Mouse (Mus musculus) forebrain, postnatal 0 days (tissue): ENCODE results near the gene Sipa1l3. TPM values are rescaled to one million over a fixed set of nuclear protein-coding genes. Genes with fewer than 3 reads are reported as not detected.

Experiments used
- ATAC-seq: fragments of 200-750 bp; cut with Nextera tagmentation; 2 replicates; pipeline ENCODE4 v1.8.0; 2017; ENCODE audit warnings: mild to moderate bottlenecking, moderate library complexity
- DNase-seq: peaks from one replicate; pipeline ENCODE4 v3.0.0-alpha.2; 2015
- H3K27ac ChIP-seq: fragments of 300-500 bp; sonication (generic); 2 replicates; pipeline ENCODE4 v1.5.1; 2014; ENCODE audit warnings: low read depth, mild to moderate bottlenecking, antibody characterized with exemption, low read length, moderate library complexity, mixed read lengths
- H3K27me3 ChIP-seq: fragments of 300-500 bp; sonication (generic); 2 replicates; pipeline ENCODE4 v1.6.1; 2014; ENCODE audit warnings: mild to moderate bottlenecking, low read length, mixed read lengths; ENCODE audit not compliant: insufficient read depth
- H3K36me3 ChIP-seq: fragments of 300-500 bp; sonication (generic); 2 replicates; pipeline ENCODE4 v1.6.1; 2014; ENCODE audit warnings: mild to moderate bottlenecking, moderate library complexity; ENCODE audit not compliant: insufficient read depth
- H3K4me1 ChIP-seq: fragments of 300-500 bp; sonication (generic); 2 replicates; pipeline ENCODE4 v1.6.1; 2014; ENCODE audit warnings: antibody characterized with exemption; ENCODE audit not compliant: insufficient read depth
- H3K4me2 ChIP-seq: fragments of 300-500 bp; sonication (generic); 2 replicates; pipeline ENCODE4 v1.6.1; 2014; ENCODE audit warnings: low read depth, mild to moderate bottlenecking, moderate library complexity
- H3K4me3 ChIP-seq: fragments of 300-500 bp; sonication (generic); 2 replicates; pipeline ENCODE4 v1.5.1; 2014; ENCODE audit warnings: low read depth, low read length, mixed read lengths
- H3K9ac ChIP-seq: fragments of 300-500 bp; sonication (generic); 2 replicates; pipeline ENCODE4 v1.6.1; 2014; ENCODE audit warnings: mild to moderate bottlenecking
- H3K9me3 ChIP-seq: fragments of 300-500 bp; sonication (generic); 2 replicates; pipeline ENCODE4 v1.6.1; 2016; ENCODE audit warnings: low read length
- CTCF ChIP-seq: sonication (generic); IDR thresholded peaks from 2 replicates; pipeline ENCODE4 v1.5.1; 2016; ENCODE audit warnings: antibody characterized with exemption, control low read depth, low read depth
- WGBS: fragments of 180-500 bp; shearing (Covaris S2); extraction: QIAGEN DNeasy Blood & Tissue Kit; methylation state at CpG from one replicate; pipeline ENCODE4 v1.1.7; 2014; 5-methylcytosine and 5-hydroxymethylcytosine counted together
- polyA plus RNA-seq: library from polyadenylated mRNA; unstranded; fragments of >200 nt; fragmentation: Nextera tagmentation; extraction: Ambion mirVana; gene quantifications from 2 replicates; pipeline ENCODE4 v1.2.1, GENCODE M21; 2015
- total RNA-seq: library from RNA; depleted of rRNA; stranded (reverse); fragments of >200 nt; gene quantifications from 2 replicates; pipeline ENCODE4 v1.2.3, GENCODE M21; 2014

The Sipa1l3 gene
- total and polyA plus RNA-seq, 2 experiments from 2014 or later: 12.1 to 44.1 TPM

- 91% methylated on average over 13 of the region's 13 CpGs for WGBS
- no peaks in the 10 kb centered on the region for H3K36me3 ChIP-seq
- DNase-seq (no peak), ATAC-seq (no peak)
- H3K27ac ChIP-seq: no peak overlapping the region
- H3K9ac ChIP-seq: no peak overlapping the region
- no peak overlapping the region for H3K4me2 ChIP-seq
- H3K9me3 ChIP-seq: no peaks in the 10 kb centered on the region
- TF ChIP-seq CTCF: no peak
- H3K4me3 ChIP-seq: no peak overlapping the region
- no peaks in the 10 kb centered on the region for H3K4me1 ChIP-seq
- no peaks in the 10 kb centered on the region for H3K27me3 ChIP-seq
Observed at GRCm38 (mm10) chr7:29555051-29555450, 36.6 kb upstream of the Sipa1l3 start.

- H3K9me3 ChIP-seq: no peaks in the 10 kb centered on the region
- no peaks in the 10 kb centered on the region for H3K36me3 ChIP-seq
- H3K4me1 ChIP-seq: no peaks in the 10 kb centered on the region
- H3K27me3 ChIP-seq: no peaks in the 10 kb centered on the region
- no peak overlapping the region for H3K4me2 ChIP-seq
- H3K4me3 ChIP-seq: no peak overlapping the region
- no peak overlapping the region for H3K27ac ChIP-seq
- DNase-seq (no peak), ATAC-seq (no peak)
- WGBS: 70% methylated on average over 3 of the region's 3 CpGs
- TF ChIP-seq CTCF: no peak
- no peak overlapping the region for H3K9ac ChIP-seq
Observed at GRCm38 (mm10) chr7:29550691-29551090, 32.2 kb upstream of the Sipa1l3 start.

- DNase-seq: no peak
- Histone ChIP-seq H3K4me3 (no peak overlapping the region), H3K9me3 (no peaks in the 10 kb centered on the region), H3K4me1 (no peaks in the 10 kb centered on the region), H3K36me3 (no peaks in the 10 kb centered on the region), H3K9ac (no peak overlapping the region), H3K27me3 (no peaks in the 10 kb centered on the region), H3K27ac (no peak overlapping the region), H3K4me2 (no peak overlapping the region)
- 79% methylated on average over 4 of the region's 4 CpGs for WGBS
- no peak for ATAC-seq
- TF ChIP-seq CTCF: no peak
Observed at GRCm38 (mm10) chr7:29541608-29542007, 23.2 kb upstream of the Sipa1l3 start.

GRCm38 (mm10) chr7:29541186-29541585, 22.7 kb upstream of the Sipa1l3 start:
- no peak overlapping the region for H3K9ac ChIP-seq
- no peak for ATAC-seq
- no peaks in the 10 kb centered on the region for H3K9me3 ChIP-seq
- no peaks in the 10 kb centered on the region for H3K27me3 ChIP-seq
- H3K36me3 ChIP-seq: no peaks in the 10 kb centered on the region
- no peak overlapping the region for H3K4me3 ChIP-seq
- no peak overlapping the region for H3K4me2 ChIP-seq
- TF ChIP-seq CTCF: no peak
- no peak overlapping the region for H3K27ac ChIP-seq
- 93% methylated on average over 5 of the region's 5 CpGs for WGBS
- DNase-seq: no peak
- no peaks in the 10 kb centered on the region for H3K4me1 ChIP-seq

GRCm38 (mm10) chr7:29540631-29541030, 22.2 kb upstream of the Sipa1l3 start:
- no peak for TF ChIP-seq CTCF

GRCm38 (mm10) chr7:29523700-29524099, 5.3 kb upstream of the Sipa1l3 start:
- no peak overlapping the region for H3K4me2 ChIP-seq
- WGBS: 0% methylated on average over 5 of the region's 5 CpGs
- no peak overlapping the region for H3K27ac ChIP-seq
- H3K4me3 ChIP-seq: no peak overlapping the region
- ATAC-seq: peak; percentile 35; the same call in 1 of the 2 replicates
- TF ChIP-seq CTCF: peak; percentile 84
- no peaks in the 10 kb centered on the region for H3K9me3 ChIP-seq
- no peaks in the 10 kb centered on the region for H3K27me3 ChIP-seq
- H3K4me1 ChIP-seq: no peaks in the 10 kb centered on the region
- H3K9ac ChIP-seq: no peak overlapping the region
- no peaks in the 10 kb centered on the region for H3K36me3 ChIP-seq
- DNase-seq: peak; percentile 83

More at GRCm38 (mm10) chr7:29540631-29541030, 22.2 kb upstream of the Sipa1l3 start:
- no peaks in the 10 kb centered on the region for H3K27me3 ChIP-seq
- no peaks in the 10 kb centered on the region for H3K9me3 ChIP-seq
- H3K27ac ChIP-seq: no peak overlapping the region
- no peaks in the 10 kb centered on the region for H3K36me3 ChIP-seq
- no peaks in the 10 kb centered on the region for H3K4me1 ChIP-seq
- WGBS: 93% methylated on average over 7 of the region's 7 CpGs
- H3K4me2 ChIP-seq: no peak overlapping the region
- no peak for ATAC-seq
- H3K4me3 ChIP-seq: no peak overlapping the region
- no peak overlapping the region for H3K9ac ChIP-seq
- no peak for DNase-seq

- peak; percentile 92 for DNase-seq
- Histone ChIP-seq H3K27me3 (no peaks in the 10 kb centered on the region), H3K4me1 (peaks cover 8% of the 10 kb centered on the region), H3K36me3 (no peaks in the 10 kb centered on the region), H3K9me3 (no peaks in the 10 kb centered on the region), H3K4me2 (no peak overlapping the region), H3K9ac (no peak overlapping the region), H3K27ac (no peak overlapping the region), H3K4me3 (no peak overlapping the region)
- peak; percentile 23 for ATAC-seq
- TF ChIP-seq CTCF: peak; percentile 96
- 62% methylated on average over 5 of the region's 5 CpGs for WGBS
Observed at GRCm38 (mm10) chr7:29521841-29522575, 3.6 kb upstream of the Sipa1l3 start.
